Mouse (Mus musculus) embryonic facial prominence, embryonic 14.5 days (tissue): ENCODE measurements around the gene Cutal. TPM values are rescaled to one million over a fixed set of nuclear protein-coding genes. Genes with fewer than 3 reads are reported as not detected.

Source experiments
- ATAC-seq: fragments of 200-750 bp; cut with Nextera tagmentation; 2 replicates; pipeline ENCODE4 v1.8.0; 2017; ENCODE audit warnings: low read depth, moderate number of reproducible peaks, moderate TSS enrichment
- DNase-seq: peaks from one replicate; pipeline ENCODE4 v3.0.0-alpha.2; 2015; ENCODE audit warnings: low spot score
- H3K27ac ChIP-seq: fragments of 300-500 bp; sonication (generic); replicated peaks from 2 replicates; pipeline ENCODE4 v1.5.1; 2014; ENCODE audit warnings: low read depth, mild to moderate bottlenecking, low read length, moderate library complexity
- H3K27me3 ChIP-seq: fragments of 300-500 bp; sonication (generic); replicated peaks from 2 replicates; pipeline ENCODE4 v1.6.1; 2014; ENCODE audit warnings: low read length; ENCODE audit not compliant: control insufficient read depth, insufficient read depth
- H3K36me3 ChIP-seq: fragments of 300-500 bp; sonication (generic); 2 replicates; pipeline ENCODE4 v1.6.1; 2014; ENCODE audit warnings: low read length, mixed read lengths; ENCODE audit not compliant: control insufficient read depth, insufficient read depth
- H3K4me1 ChIP-seq: fragments of 300-500 bp; sonication (generic); 2 replicates; pipeline ENCODE4 v1.6.1; 2014; ENCODE audit warnings: antibody characterized with exemption, low read length; ENCODE audit not compliant: control insufficient read depth, insufficient read depth
- H3K4me2 ChIP-seq: fragments of 300-500 bp; sonication (generic); 2 replicates; pipeline ENCODE4 v1.6.1; 2014; ENCODE audit warnings: low read depth, mild to moderate bottlenecking, low read length, moderate library complexity, mixed read lengths
- H3K4me3 ChIP-seq: fragments of 300-500 bp; sonication (generic); 2 replicates; pipeline ENCODE4 v1.5.1; 2014; ENCODE audit warnings: low read depth, mild to moderate bottlenecking, low read length
- H3K9ac ChIP-seq: fragments of 300-500 bp; sonication (generic); 2 replicates; pipeline ENCODE4 v1.6.1; 2014; ENCODE audit warnings: low read depth, mild to moderate bottlenecking, low read length, moderate library complexity, mixed read lengths
- H3K9me3 ChIP-seq: fragments of 300-500 bp; sonication (generic); 2 replicates; pipeline ENCODE4 v1.6.1; 2016; ENCODE audit warnings: low read length; ENCODE audit not compliant: control insufficient read depth
- WGBS: fragments of 180-500 bp; shearing (Covaris S2); extraction: QIAGEN DNeasy Blood & Tissue Kit; methylation state at CpG from one replicate; pipeline ENCODE4 v1.1.7; 2014; 5-methylcytosine and 5-hydroxymethylcytosine counted together
- polyA plus RNA-seq: library from polyadenylated mRNA; unstranded; fragments of >200 nt; fragmentation: Nextera tagmentation; extraction: Ambion mirVana; gene quantifications from 2 replicates; pipeline ENCODE4 v1.2.1, GENCODE M21; 2014

The Cutal gene
- polyA plus RNA-seq, 1 experiment from 2014 or later, result not detected

GRCm38 (mm10) chr2:34896821-34897460 lies 22.7 kb downstream of the Cutal start:
- H3K9ac ChIP-seq, result no peak overlapping the region
- no peaks in the 10 kb centered on the region for H3K27me3 ChIP-seq
- 79% methylated on average over 17 of the region's 17 CpGs for WGBS
- DNase-seq (no peak), ATAC-seq (no peak)
- H3K36me3 ChIP-seq, result no peaks in the 10 kb centered on the region
- H3K4me1 ChIP-seq, result no peaks in the 10 kb centered on the region
- H3K4me3 ChIP-seq, result no peak overlapping the region
- no peaks in the 10 kb centered on the region for H3K9me3 ChIP-seq
- H3K27ac ChIP-seq, result no peak overlapping the region
- H3K4me2 ChIP-seq, result no peak overlapping the region

GRCm38 (mm10) chr2:34897820-34898219 lies 23.6 kb downstream of the Cutal start:
- no peak for ATAC-seq
- Histone ChIP-seq H3K4me1 (no peaks in the 10 kb centered on the region), H3K4me3 (no peak overlapping the region), H3K36me3 (no peaks in the 10 kb centered on the region; the same call in 1 of the 2 replicates), H3K9ac (no peak overlapping the region), H3K27ac (no peak overlapping the region), H3K27me3 (no peaks in the 10 kb centered on the region), H3K9me3 (no peaks in the 10 kb centered on the region), H3K4me2 (no peak overlapping the region)
- peak; percentile 33 for DNase-seq
- 21% methylated on average over 10 of the region's 10 CpGs for WGBS

GRCm38 (mm10) chr2:34899682-34900081 lies 25.5 kb downstream of the Cutal start:
- ATAC-seq, result no peak
- Histone ChIP-seq H3K4me1 (peaks cover 6% of the 10 kb centered on the region), H3K9ac (no peak overlapping the region), H3K27ac (no peak overlapping the region), H3K4me2 (no peak overlapping the region), H3K9me3 (no peaks in the 10 kb centered on the region), H3K36me3 (no peaks in the 10 kb centered on the region; the same call in 1 of the 2 replicates), H3K27me3 (no peaks in the 10 kb centered on the region), H3K4me3 (no peak overlapping the region)
- no peak for DNase-seq
- 82% methylated on average over 11 of the region's 11 CpGs for WGBS

GRCm38 (mm10) chr2:34900412-34900811 lies 26.2 kb downstream of the Cutal start:
- no peaks in the 10 kb centered on the region; the same call in 1 of the 2 replicates for H3K36me3 ChIP-seq
- no peak overlapping the region for H3K4me3 ChIP-seq
- H3K27me3 ChIP-seq, result no peaks in the 10 kb centered on the region
- peaks cover 8% of the 10 kb centered on the region for H3K4me1 ChIP-seq
- no peak overlapping the region for H3K9ac ChIP-seq
- H3K9me3 ChIP-seq, result no peaks in the 10 kb centered on the region
- WGBS, result 68% methylated on average over 1 of the region's 1 CpGs
- no peak for ATAC-seq
- no peak for DNase-seq
- H3K27ac ChIP-seq, result no peak overlapping the region
- H3K4me2 ChIP-seq, result no peak overlapping the region

- peaks cover 10% of the 10 kb centered on the region for H3K4me1 ChIP-seq
- H3K9ac ChIP-seq, result no peak overlapping the region
- no peak overlapping the region for H3K27ac ChIP-seq
- H3K9me3 ChIP-seq, result no peaks in the 10 kb centered on the region
- 80% methylated on average over 4 of the region's 4 CpGs for WGBS
- no peak overlapping the region for H3K4me3 ChIP-seq
- no peaks in the 10 kb centered on the region for H3K27me3 ChIP-seq
- no peaks in the 10 kb centered on the region; the same call in 1 of the 2 replicates for H3K36me3 ChIP-seq
- no peak for DNase-seq
- H3K4me2 ChIP-seq, result no peak overlapping the region
- ATAC-seq, result no peak
These were observed 27.5 kb downstream of the Cutal start for GRCm38 (mm10) chr2:34901726-34902125.

- Histone ChIP-seq H3K36me3 (no peaks in the 10 kb centered on the region; the same call in 1 of the 2 replicates), H3K27ac (no peak overlapping the region), H3K9ac (no peak overlapping the region), H3K9me3 (no peaks in the 10 kb centered on the region), H3K4me3 (no peak overlapping the region), H3K4me1 (peaks cover 10% of the 10 kb centered on the region), H3K4me2 (no peak overlapping the region), H3K27me3 (no peaks in the 10 kb centered on the region)
- DNase-seq (no peak), ATAC-seq (no peak)
- 86% methylated on average over 6 of the region's 6 CpGs for WGBS
These were observed 28.5 kb downstream of the Cutal start for GRCm38 (mm10) chr2:34902731-34903130.

- Histone ChIP-seq H3K27ac (no peak overlapping the region), H3K9ac (no peak overlapping the region), H3K4me3 (no peak overlapping the region), H3K9me3 (no peaks in the 10 kb centered on the region), H3K27me3 (no peaks in the 10 kb centered on the region), H3K4me1 (peaks cover 10% of the 10 kb centered on the region), H3K4me2 (no peak overlapping the region), H3K36me3 (no peaks in the 10 kb centered on the region; the same call in 1 of the 2 replicates)
- ATAC-seq (no peak), DNase-seq (no peak)
- 84% methylated on average over 7 of the region's 7 CpGs for WGBS
These were observed 29.0 kb downstream of the Cutal start for GRCm38 (mm10) chr2:34903191-34903590.

GRCm38 (mm10) chr2:34903652-34904405 lies 29.6 kb downstream of the Cutal start:
- DNase-seq, result no peak
- no peaks in the 10 kb centered on the region for H3K9me3 ChIP-seq
- ATAC-seq, result no peak
- no peaks in the 10 kb centered on the region for H3K27me3 ChIP-seq
- H3K4me1 ChIP-seq, result peaks cover 10% of the 10 kb centered on the region
- H3K27ac ChIP-seq, result no peak overlapping the region
- H3K4me3 ChIP-seq, result no peak overlapping the region
- no peak overlapping the region for H3K9ac ChIP-seq
- H3K4me2 ChIP-seq, result peak overlapping the region; percentile 65; the same call in 1 of the 2 replicates
- WGBS, result 82% methylated on average over 4 of the region's 4 CpGs
- H3K36me3 ChIP-seq, result no peaks in the 10 kb centered on the region; the same call in 1 of the 2 replicates
